Mouse (Mus musculus) thymus, adult 18-20 months (tissue): ENCODE measurements around the gene Grb14.
A peak's percentile ranks its signal among the peaks of the same experiment; 100 is the strongest.

Experiments
- DNase-seq, 2 experiments: peaks; one replicate each; pipeline ENCODE4 v3.0.0; 2022; ENCODE audit warnings: mixed read lengths in 2 of 2

The Grb14 gene

GRCm38 (mm10) chr2:65024887-65025286, at the start of gene Grb14:
Gene Grb14 (minus strand): TSS chr2:65024987.
- no peak for DNase-seq

GRCm38 (mm10) chr2:65072205-65072604, 47.4 kb upstream of the Grb14 start:
- no peak for DNase-seq

DNA sequence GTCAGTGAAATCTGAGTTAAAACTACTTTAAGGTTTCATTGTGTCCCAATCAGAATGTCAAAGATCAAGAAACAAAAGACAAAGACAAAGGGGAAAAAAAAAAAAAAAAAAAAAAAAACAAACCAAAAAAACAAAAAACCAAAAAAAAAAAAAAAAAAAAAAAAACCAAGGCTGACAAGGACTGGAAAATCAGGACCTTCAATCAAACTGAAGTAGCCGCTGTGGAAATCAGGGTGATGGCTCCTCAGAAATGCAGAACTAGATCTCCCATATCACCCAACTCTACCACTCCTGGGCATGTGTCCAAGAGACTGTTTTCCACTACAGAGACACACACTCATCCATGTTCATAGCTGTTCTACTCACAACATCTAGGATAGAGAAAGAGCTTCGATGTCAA, 29.0 kb upstream of the Grb14 start:
- no peak for DNase-seq

GRCm38 (mm10) chr2:65052191-65053012, 27.6 kb upstream of the Grb14 start:
- no peak for DNase-seq

DNA sequence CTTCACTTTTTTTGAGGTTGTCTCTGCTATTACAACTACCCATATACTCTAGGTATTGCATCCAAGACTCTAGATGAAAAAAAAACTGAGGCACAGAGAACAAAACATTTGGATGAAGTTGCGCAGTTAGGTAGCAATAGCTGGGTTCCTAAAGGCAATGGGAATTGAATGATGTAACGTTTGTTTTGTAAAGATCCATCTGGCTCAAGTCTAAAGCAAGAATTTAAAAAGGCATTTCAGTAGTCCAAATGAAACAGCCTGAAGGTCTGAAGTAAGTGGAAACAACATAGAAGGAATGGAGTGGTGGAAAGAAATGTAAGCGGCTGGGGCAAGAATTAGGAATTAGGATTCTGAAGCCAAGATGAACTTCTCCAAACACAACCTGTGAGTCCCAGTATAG, 26.0 kb upstream of the Grb14 start:
- no peak for DNase-seq

- DNase-seq, result no peak
Observed at GRCm38 (mm10) chr2:65048234-65049017, 23.6 kb upstream of the Grb14 start.

DNA sequence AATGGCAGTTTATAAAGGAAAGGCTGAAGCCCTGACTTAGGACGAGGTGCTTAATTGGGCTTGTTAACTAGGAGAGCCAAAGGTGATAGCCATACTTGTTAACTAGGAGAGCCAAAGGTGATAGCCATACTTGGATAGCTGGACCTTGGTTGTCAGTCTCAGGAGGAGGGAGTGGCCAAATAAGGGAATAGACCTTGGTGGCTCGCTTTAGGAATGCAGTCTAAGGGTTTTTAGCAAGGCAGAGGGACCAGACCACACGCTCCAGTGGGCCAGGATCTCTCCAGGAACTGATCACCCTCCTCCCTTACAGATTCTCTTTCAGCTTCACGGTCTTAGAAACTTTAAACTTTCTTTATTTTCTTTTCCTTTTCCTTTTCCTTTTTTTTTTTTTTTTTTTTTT, 13.4 kb upstream of the Grb14 start:
- no peak for DNase-seq

- DNase-seq, result no peak
Observed at GRCm38 (mm10) chr2:65037546-65037945, 12.8 kb upstream of the Grb14 start.

- DNase-seq, result peak; percentile 26 to 36
Observed at GRCm38 (mm10) chr2:65022363-65023240, 2.2 kb downstream of the Grb14 start.

- no peak for DNase-seq
Observed at GRCm38 (mm10) chr2:65021691-65022362, 3.0 kb downstream of the Grb14 start.

GRCm38 (mm10) chr2:65017375-65017774, 7.4 kb downstream of the Grb14 start:
- DNase-seq, result no peak

GRCm38 (mm10) chr2:65014552-65014951, 10.2 kb downstream of the Grb14 start:
- DNase-seq, result no peak

- DNase-seq, result no peak
Observed at GRCm38 (mm10) chr2:65010105-65010504, 14.7 kb downstream of the Grb14 start.

DNA sequence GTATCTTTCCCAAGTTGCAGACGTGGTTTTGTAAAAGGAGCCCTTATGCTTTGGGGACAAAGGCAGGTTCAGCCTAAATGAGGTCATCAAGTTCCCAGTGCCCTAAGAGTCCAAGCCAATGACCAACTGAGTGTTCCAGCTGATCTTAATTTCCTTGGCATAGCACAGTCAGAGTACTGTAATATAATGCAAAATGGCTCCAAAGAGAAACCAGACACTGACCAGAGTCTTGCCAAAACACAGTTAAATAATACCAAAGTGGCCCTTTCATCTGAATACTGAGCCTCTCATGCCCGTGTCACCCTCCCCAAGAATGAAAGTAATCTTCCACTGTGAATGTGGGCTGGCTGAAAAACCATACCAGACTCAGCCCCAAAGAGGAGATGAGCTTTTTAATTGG, 17.4 kb downstream of the Grb14 start:
- no peak for DNase-seq

DNA sequence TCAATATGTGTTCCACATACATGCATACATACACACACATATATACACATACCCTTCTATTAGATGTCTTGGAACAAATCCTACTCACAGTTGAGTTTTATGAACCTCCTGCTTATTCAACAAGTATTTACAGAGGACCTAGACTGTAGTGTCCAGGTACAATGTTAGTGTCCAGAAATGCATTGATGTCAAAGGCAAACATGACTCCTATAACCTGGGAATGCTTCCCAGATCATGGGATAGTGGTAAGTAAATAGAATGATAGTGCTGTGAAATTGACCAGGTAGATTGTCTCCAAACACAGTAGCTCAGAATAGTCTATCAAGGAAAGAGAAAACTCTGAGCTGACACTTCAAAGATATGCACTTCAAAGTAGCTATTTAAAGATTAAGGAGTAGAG, 19.7 kb downstream of the Grb14 start:
- no peak for DNase-seq

DNA sequence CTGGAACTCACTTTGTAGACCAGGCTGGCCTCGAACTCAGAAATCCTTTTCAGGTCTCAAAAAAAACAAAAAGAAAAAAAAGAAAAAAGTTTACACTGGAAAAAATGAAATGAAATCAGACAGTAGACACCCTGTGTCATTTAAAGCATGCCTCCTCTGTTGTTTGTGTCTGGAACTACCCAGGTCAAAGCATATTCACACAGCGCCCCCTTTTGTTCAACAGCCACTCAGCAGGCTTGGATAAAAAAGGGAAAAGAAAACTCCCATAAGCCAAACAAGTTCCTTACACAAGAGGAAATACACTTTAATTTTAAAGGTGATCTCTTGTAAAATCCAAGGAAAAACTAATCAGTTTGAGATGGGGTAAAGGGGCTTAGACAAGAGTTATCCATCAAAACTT, 21.4 kb downstream of the Grb14 start:
- DNase-seq, result no peak

- no peak for DNase-seq
Observed at GRCm38 (mm10) chr2:65002631-65003030, 22.2 kb downstream of the Grb14 start.

DNA sequence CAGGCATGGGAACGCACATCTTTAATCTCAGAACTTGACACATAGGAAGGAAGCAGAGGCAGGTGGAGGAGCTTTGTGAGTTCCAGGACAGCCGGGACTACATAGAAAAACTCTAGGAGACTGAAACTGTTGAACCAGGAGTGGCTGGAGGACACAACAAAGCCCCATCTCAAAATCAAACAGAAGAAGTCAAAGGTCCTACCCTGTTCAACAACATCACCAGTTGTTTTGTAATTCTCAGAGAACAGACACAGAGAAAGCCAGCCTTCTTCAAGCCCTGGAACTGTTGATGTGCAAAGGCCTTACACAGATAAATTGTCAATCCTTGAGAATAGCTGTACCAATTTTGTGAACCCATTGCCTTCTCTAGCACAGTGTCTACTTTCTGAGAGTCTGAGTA, 29.7 kb downstream of the Grb14 start:
- no peak for DNase-seq

DNA sequence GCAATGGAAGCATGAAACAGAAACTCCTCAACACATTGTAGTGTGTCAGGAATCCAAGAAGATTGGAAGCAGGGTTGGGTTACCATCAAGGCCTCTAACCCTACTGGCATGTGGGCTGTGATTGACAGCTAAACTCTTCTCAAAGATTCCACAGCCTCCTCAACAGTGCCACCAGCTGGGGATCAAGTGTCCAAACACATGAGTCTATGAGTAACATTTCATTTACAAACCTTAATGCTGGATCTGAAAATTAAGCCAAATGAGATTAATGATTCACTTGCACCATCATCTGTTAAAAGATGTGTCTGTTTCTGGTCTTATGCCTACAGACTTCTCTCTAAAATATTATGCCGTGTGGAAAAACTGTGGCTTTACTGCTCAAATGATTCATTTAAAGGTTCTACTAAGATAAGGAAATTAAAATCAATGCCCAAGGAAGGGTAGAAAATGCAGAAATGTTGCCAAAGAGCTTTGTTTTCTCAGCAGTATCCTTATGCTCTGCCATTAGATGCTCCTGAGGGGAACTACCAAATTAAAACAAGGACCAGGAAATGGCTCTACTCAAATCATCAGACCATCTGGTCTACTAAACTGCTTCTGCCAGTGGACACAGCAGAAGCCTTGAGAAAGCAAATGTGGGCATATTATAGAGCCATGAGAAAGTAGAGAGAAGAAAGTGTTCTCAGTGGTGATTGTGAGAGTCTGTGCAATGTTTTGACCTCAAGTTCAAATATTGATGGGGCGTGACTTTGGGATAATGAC, 35.2 kb downstream of the Grb14 start:
- DNase-seq, result no peak

DNA sequence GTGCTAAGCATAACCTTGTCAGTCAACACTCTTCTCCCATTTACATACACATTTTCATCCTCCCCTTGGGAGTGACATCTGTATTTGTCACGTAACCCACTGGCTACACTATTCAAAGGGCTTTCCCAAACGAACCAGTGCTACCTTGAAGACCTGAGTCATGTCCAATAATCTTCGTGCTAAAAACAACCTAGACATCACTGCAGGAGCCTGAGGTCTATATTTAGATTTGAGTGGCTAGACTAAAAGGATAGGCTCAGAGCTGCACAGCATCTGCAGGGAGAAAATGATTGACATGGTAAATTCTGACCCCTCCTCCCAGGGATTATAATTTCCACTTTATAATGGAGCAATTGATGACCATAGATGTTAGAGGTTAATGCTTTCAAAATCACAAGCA, 37.0 kb downstream of the Grb14 start:
- no peak for DNase-seq

GRCm38 (mm10) chr2:64975546-64975945, 49.2 kb downstream of the Grb14 start:
- no peak for DNase-seq

GRCm38 (mm10) chr2:64974549-64974948, 50.2 kb downstream of the Grb14 start:
- DNase-seq, result no peak
